Mouse (Mus musculus) kidney, postnatal 36 days (tissue): Measurements from ENCODE around the gene Bckdha.
A peak's percentile ranks its signal among the peaks of the same experiment; 100 is the strongest.

Experiments used
- DNase-seq, 2 experiments: peaks; one replicate each; pipeline ENCODE4 v3.0.0; 2021 to 2022; ENCODE audit warnings: mixed read lengths in 2 of 2

Bckdha gene

DNA sequence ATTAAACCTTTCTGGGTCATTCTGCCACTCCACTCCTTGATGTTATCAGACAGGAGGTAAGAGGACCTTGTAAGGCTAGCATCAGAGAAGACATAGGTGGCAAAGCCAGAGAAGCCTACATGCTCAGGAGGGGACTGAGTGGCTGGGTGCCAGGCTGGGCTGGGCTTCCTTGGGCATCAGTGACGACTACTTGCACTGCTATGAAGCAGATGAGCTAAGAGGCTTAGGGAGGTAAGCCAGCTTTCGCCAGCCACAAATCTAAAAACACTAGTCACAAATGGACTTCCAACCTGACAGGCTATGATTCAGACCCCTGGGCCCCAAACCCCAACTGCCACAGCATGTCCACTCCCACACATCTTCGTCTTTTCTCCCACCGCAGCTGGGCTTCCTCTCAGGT lies 14.2 kb downstream of the Bckdha start:
- no peak for DNase-seq

DNA sequence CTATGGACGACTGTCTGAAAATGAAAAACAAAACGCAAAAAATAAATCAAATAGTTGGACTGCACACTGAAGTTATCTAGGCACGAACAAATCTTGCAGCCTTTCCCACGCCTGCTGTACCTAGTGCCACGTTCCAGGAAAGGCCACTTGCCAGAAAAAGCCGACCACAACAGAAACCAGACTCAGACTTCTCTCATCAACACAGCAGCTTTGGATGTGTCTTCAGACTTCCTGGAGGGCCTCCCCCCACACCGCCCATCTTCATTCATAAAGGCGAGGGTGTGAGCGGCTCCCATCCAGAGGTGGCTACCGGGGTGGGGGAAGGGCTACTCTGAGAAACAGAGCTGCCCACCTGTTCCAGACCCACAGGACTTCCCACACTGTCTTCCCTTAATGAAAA lies 14.6 kb downstream of the Bckdha start:
- DNase-seq: no peak

DNA sequence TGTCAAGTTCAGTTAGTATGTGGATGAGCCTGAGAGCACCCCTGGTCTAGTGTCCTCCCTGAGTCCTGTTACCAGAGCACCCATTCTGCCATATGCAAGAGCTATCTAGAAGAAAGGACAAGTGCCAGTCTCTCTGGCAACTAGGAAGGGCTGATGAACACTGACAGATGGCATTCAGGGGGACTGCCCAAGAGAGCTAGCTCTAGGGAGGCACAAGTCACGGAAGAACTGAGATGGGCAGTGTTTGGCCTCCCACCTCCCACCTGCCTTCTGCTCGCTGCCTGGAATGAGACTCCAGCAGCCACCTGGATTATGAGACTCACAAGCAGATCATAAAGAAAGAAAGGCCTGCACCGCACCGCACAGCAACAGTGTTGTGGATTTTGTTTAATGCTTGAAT lies 19.0 kb downstream of the Bckdha start:
- DNase-seq: no peak

DNA sequence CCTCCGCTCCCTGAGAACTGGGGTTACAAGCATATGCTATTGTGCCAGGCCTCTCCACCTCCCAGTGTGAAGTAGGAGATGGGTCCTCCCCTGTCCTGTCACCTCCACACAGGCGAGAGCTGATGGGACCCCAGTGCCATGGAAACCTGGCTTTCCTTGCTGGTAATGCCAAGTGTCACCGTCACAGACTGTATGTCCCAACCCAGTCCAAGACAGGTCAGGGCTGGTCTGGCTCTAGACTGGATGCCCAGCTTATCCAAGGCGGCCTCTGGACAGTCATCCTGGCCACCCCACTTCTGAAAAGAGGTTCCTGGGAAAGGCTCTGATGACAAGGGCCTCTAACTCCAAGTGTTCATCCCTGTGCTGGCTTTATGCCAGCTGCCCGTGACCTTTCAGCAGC lies 21.7 kb downstream of the Bckdha start:
- no peak for DNase-seq

DNA sequence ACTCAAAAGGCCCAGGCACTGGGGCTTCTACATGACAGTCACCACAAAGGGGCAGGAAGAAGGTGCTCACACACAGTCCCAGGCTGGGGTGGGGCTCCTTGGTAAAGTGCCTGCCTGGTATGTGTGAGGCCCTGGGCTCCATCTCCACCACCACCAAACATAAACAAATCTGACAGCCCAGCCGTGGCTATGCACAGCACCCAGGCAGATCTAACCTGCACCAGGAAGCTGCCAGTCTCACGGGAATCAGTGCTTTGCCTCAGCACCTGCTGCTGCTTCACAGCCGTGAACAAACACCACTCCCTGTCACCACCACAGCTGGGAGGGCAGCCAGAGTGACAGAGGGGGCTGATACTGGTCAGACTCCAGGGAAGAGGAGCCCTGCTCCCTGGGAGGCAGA lies 22.4 kb downstream of the Bckdha start:
- no peak for DNase-seq

DNA sequence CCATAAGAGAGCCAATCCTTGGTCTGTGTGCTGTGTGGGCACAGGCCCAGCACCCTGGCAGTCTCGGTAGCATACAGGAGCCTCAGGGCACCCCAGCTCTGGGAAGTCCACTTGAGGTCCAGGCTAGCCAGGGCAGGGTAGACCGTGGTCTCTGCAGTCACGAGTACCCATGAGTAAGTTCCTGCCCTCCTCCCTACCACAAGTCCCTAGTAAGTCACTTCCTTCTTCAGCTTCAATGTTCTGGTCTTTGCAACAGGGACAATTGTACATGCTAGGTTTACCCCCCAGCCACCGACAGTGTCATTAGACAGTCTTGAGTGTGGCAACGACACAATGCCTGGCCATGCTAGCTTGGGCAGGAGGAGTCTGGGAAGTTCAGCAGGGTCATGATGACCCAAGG lies 26.1 kb downstream of the Bckdha start:
- DNase-seq: no peak

DNA sequence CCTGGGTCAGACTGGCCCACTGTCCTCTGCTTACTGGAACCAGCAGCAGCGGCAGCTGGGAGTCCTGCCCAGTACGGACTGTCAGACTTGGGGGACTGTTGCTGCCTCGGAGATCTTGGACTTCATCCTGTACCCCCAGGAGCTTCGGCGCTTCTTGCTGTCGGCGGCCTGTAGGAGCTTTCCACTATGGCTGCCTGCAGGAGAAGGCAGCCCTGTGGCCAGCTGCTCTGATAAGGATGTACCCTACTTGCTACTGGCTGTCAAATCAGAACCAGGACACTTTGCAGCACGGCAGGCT lies 30.5 kb downstream of the Bckdha start:
- no peak for DNase-seq

DNA sequence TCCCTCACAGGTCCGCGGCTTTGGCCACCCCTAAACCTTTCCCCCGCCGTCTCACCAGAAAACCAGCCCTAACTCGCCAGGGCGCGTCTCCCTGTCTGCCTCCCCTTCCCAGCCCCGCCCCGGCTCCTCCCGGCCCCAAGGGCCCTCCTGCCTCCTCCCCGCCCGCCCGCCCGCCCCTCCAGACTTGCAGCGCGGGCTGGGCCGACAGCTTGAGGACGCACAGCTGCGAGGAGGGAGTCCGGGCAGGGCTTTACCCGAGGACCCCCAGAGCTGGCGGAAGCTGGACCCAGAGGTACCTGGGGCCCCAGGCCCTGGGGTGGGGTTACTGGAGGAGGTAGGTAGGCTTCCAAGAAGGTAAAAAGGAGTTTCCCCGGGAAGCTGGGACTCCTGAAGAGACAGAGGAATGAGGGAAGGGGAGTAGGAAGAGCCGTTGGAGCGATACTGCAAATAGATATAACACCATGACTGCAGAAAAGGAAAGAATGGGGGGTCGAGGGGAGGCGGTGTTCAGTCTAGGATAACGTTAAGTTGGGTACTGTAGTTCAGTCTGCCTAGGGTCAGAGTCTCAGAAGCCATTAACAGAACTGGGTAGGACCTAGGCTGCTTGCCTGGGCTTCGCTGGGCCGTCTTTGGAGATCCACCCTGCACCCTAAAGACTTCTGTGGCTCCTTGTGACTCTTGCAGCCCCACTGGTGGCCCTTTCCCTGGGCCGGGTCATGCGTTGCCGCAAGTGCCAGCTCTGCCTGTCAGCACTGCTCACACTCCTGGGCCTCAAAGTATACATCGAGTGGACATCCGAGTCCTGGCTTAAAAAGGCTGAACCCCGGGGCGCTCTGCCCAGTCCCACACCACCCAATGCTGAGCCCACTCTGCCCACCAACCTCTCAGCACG lies 31.1 kb downstream of the Bckdha start:
- peak; percentile 83 to 85 for DNase-seq

DNA sequence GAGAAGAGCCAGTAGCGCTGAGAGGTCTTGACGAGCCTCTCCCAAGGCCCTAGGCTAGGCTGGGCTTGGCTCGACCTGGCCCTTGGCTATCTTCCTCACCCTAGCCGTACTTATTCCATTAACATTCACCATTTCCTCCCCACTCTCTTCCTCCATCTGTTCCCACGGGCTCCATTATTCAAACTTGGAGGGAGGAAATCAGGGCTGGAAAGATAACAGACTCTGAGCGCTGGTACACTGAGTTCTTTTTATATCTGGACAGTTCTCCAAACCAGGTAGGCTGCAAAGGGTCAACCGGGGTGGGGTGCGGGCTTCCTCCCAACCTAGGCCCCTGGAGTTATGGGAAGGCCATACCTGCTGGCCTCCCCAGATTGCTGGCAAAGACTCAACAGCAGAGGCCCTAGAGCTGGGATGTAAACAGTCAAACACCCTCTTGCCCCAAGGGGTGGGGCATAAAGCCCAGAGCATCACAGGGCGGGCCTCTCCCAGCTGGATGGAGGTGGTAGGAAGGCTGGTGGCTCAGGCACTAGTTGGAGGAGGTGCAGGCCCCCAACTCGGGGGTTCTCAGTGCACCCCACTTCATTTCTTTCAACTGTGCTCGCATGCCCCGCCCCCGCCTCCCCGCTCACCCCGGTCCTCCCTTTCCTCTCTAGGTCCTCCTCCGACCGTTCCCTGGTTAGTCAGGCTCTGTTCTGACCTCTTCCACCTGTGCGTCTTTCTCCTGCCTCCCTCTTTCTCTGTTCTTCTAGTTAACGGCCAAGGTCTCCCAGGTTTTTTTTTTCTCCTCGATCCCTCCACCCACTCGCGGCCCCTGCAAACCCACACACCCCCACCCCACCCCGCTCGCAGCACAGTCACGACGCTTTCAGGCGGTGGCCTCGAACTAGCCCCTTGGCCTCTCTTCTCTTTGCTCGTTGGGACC lies 32.0 kb downstream of the Bckdha start, which contains the start of gene B3gnt8:
TSS of gene B3gnt8 (plus strand) at position 146 of the 922 bp plus-strand sequence.
- DNase-seq: peak; percentile 49 to 54

DNA sequence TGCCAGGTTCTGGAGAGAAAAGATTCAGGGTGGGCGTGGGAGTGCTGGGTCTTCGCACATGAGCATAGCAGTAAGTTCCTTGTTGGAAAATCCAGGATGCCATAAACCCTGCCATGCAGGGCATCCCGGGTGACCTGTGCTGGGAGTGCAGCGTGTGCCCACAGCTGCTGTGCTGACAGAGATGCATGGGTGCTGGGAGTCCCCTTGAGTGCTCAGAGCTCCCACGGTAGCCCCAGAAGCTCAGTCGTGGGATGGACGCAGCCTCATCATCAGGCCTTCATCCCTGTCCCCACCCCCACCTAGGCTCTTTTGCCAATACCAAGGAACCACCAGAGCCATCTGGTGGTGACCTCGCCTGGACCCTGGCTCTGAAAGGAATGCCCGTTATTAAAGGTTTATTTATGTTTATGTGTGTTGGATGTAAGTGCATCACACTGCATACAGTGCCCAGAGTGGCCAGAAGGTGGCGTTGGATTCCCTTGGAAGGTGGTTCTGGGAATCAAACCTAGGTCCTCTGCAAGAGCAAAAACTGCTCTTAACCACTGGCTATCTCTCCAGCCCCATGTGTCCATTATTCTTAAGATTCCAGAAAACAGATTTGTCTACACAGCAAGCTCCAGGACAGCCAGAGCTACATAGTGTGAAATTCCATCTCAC lies 33.1 kb downstream of the Bckdha start:
- peak; percentile 30 to 75 for DNase-seq

DNA sequence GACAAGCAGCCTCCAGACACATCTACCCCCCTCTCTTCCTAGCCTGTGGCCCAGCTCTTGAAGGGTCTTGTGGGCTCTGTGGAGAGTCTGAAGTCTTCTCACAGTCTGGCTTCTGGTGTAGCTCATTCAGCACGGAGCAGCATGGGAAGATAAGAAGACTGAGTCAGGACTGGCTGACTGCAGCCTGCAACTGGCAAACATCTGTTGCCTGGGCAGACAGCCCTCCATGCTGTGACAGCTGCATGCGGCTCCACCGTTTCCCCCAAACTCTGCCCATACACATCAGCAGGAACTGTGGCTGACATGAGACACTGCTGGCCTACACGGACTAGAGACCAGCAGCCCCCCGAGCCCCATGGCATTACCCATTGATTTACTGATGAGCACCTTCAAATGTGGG lies 33.9 kb downstream of the Bckdha start:
- no peak for DNase-seq

DNA sequence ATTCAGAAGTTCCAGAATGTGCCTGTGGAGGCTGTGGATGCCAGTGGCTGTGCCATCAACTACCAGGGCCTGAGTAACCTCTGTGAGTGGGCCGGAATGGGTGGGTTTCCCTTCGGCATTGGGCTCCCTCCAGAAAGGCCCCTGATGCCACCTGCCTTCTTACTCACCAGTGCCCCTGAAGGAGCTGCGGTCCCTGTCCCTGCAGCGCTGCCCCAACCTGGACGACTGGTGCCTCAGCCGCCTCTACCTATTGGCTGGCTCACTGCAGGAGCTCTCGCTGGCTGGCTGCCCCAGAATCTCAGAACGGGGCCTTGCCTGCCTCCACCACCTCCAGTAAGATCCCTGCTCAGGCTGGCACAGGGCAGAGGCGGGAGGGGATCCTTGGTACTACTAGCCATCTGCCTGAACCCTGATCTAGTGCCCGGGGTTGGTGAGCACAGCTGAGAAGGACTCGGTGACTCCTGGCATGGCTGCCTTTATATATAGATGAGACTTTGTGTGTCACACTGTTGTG lies 34.9 kb downstream of the Bckdha start:
- DNase-seq: no peak

DNA sequence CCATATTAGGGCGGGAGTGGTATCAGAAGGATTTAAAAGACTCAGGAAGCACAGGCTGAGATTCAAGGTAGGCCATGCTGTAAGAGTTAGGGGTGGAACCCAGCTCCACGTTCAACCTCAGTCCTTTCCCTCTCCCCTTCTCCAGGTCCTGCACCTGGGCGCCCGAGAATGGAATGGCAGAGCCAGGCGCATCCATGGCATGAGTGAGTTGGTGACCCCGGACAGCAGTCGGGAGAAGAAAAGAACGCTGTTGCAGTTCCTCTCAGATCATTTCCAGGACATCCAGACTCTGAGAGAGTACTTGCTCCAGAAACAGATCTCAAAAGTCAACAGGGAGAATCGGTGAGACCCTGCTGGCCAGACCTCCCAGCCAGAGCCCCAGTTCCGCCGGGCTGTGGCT lies 38.0 kb downstream of the Bckdha start:
- no peak for DNase-seq

DNA sequence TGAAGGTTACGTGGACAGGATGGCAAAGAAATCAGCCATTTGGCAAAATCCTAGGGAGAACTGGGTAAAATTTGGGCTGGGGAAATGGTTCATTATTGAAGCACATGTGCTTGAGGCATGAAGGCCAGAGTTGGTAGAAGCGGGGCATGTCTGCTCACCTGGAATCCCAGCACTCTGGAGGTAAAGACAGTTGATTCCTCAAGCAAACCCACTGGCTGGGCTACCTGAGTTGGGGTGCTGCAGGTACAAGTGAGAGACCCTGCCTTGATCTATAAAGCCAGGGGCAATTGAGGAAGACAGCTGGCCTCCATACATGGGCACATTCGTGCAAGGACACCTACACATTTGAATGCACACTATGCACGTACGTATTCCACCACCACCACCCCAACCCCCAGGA lies 38.7 kb downstream of the Bckdha start:
- DNase-seq: peak in 1 of 2 experiments; percentile 2

DNA sequence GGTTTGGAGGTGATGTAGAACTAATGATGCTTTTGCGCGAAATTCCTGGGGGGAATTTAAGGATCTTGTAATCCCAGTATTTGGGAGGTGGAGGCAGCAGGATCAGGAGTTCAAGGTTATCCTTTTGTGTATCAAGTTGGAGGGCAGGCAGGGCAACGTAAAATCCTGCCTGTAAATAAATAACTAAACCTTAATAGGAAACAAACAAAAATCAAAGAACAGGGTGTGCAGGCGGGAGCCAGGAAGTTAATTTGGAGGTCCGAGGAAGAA lies 39.1 kb downstream of the Bckdha start:
- DNase-seq: peak in 1 of 2 experiments; percentile 17

DNA sequence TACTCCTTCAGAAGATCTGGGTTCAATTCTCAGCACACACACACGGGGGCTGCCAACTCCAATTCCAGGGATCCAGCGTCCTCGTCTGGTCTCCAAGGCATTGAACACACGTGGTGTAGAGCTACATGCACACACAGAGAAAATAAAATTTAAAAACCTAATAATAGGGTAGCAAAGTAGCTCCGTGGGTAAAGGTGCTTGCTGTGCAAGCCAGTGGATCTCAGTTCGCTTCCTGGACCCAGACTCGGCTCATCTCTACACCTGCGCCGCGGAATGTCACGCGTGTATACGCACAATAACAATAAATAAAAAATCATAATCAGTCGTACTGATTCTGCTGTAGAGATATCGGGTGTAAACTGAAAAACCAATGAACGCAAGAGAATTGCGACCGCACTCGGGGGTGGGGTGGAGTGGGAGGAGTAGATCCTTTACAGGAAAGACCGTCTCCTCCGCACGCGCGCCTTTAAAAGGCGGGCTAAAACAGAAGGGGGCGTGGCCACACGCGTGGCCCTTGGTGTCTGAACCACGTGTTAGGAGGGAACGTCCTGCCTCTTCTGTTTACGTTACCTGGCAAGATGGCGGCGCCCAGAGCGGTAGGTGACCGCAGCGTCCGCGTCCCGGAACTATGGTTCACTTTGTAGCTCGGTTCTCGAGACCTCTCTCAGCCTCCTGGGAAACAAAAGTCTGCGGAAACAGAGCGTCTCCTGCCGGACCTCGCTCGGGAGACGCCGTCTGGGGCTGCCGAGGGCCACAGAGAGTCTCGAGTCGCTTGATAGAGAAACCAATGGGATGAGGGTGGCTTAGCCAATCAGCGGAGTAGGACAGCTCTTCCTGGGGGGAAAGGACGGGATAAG lies 39.7 kb downstream of the Bckdha start, which contains the start of gene Dmac2:
TSS of gene Dmac2 (plus strand) at position 550 of the 857 bp plus-strand sequence.
- DNase-seq: peak; percentile 97 to 98

DNA sequence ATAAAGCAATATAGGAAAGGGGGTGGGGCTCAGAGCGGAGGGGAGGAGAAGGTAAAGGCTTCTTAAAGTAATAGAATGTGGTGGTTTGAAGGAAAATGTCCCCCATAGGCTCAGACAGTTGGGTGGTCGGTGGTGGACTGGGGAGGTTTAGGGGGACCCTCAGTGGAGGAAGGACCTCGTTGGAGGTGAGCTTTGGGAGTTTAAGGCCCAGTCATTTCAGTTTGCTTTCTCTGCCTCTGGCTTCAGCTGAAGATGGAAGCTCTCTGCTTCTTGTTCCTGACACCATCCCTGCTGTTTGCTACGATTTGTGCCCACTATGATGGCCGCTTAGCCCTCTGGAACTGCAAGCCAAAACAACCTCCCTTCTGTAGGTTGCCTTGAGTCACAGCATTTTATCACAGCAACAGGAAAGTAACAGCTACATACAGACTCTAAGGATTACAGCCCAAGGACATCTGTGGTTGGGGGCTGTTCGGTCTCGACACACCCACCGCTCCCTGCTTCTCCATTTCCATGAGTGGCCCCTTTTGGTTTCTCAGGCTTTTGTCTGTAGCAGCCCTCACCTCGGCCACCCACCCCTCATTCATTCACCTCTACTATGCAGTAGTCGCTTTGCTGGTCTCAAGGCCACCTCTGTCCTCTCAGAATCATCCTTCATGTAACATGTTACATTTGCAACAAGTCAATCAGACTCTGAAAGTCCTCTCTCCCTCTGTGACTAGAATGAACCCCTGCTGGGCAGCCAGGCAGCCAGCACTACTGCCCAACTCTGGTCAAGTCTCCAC lies 41.2 kb downstream of the Bckdha start:
- peak in 1 of 2 experiments; percentile 0 for DNase-seq

DNA sequence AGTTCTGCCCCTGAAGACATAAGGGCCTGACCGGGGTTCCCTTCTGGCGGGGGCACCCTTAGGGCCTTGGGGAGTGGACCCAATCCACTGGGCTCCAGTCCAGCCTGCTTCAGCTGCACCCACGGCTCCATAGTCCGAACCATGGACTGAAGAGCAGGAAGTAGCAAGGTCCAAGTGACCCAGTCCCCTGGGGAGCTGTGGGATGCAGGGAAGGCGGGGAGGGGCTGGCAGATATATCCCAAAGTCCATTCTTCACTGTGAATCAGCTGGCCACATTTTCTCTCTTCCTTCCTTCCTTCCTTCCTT lies 43.1 kb downstream of the Bckdha start, which contains the start of gene Erich4:
TSS of gene Erich4 (minus strand) at position 187 of the 306 bp plus-strand sequence.
- DNase-seq: peak; percentile 89 to 94

DNA sequence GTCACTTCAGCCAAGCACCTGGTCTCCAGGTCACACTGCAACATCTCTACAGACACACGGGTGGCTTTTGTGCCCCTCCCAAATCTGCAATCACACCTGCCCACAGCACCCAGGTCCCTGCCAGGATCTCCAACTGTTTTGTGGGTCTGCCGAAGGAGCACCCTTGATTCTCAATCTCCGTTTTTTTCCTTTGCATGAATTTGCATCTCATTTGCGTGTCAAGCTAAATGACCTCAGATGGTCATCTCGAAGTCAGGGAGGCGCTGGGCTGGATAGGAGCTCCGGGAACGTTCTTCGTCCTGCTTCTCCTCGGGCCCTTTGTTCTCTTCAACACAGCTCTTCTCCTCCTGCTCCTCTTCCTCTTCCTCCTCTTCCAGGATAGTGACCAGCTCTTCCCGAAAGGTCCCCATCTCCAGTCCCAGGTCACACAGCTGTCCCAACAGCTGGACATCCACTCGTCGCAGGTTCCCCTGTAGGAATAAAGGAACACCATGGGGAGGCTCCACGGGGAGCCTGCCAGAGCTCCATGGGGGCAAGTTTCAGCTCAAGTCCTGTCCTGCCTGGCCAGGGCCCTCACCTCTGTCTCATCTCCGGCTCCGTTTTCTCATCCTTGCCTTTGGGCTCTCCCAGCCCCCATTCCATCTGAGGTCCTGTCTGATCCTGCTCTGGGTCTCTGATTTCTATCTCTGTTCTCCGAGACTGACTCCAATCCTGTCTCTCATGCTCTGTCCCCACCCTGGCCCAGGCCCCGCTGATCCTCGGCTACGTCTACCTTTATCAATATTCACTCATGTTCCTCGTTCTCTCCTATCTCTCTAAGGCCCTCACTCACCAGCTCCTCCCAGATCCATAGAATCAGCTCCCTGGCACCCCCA lies 43.7 kb downstream of the Bckdha start:
- peak; percentile 59 to 66 for DNase-seq

DNA sequence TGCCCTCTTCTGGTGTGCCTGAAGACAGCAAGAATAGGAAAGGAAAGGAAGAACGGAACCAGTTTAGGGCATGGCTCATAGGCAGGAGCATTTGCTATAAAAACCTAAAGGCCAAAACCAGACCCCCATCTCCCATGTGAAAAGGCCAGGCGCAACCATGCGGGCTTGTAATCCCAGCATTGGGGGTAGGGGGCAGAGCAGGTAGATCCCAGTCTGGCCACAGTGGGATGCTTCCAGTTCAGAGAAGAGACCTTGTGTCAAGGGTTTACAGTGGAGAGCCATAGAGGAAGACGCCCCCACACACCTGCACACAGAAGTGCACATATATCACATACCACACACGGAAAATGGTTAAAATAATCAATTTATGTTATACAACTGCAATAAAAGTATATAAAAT lies 44.7 kb downstream of the Bckdha start:
- DNase-seq: peak in 1 of 2 experiments; percentile 20
